Mouse (Mus musculus) forebrain, postnatal 0 days (tissue): ENCODE measurements at regions not wholly inside any gene's neighbourhood (a gene's known extent, or its start where the extent isn't known, plus 50 kb on each side); places are given as distances from the start of the nearest gene placed in this dataset.

Experiments used
- ATAC-seq: fragments of 200-750 bp; cut with Nextera tagmentation; 2 replicates; pipeline ENCODE4 v1.8.0; 2017; ENCODE audit warnings: mild to moderate bottlenecking, moderate library complexity
- DNase-seq: peaks from one replicate; pipeline ENCODE4 v3.0.0-alpha.2; 2015
- H3K27ac ChIP-seq: fragments of 300-500 bp; sonication (generic); 2 replicates; pipeline ENCODE4 v1.5.1; 2014; ENCODE audit warnings: low read depth, mild to moderate bottlenecking, antibody characterized with exemption, low read length, moderate library complexity, mixed read lengths
- H3K27me3 ChIP-seq: fragments of 300-500 bp; sonication (generic); 2 replicates; pipeline ENCODE4 v1.6.1; 2014; ENCODE audit warnings: mild to moderate bottlenecking, low read length, mixed read lengths; ENCODE audit not compliant: insufficient read depth
- H3K36me3 ChIP-seq: fragments of 300-500 bp; sonication (generic); 2 replicates; pipeline ENCODE4 v1.6.1; 2014; ENCODE audit warnings: mild to moderate bottlenecking, moderate library complexity; ENCODE audit not compliant: insufficient read depth
- H3K4me1 ChIP-seq: fragments of 300-500 bp; sonication (generic); 2 replicates; pipeline ENCODE4 v1.6.1; 2014; ENCODE audit warnings: antibody characterized with exemption; ENCODE audit not compliant: insufficient read depth
- H3K4me2 ChIP-seq: fragments of 300-500 bp; sonication (generic); 2 replicates; pipeline ENCODE4 v1.6.1; 2014; ENCODE audit warnings: low read depth, mild to moderate bottlenecking, moderate library complexity
- H3K4me3 ChIP-seq: fragments of 300-500 bp; sonication (generic); 2 replicates; pipeline ENCODE4 v1.5.1; 2014; ENCODE audit warnings: low read depth, low read length, mixed read lengths
- H3K9ac ChIP-seq: fragments of 300-500 bp; sonication (generic); 2 replicates; pipeline ENCODE4 v1.6.1; 2014; ENCODE audit warnings: mild to moderate bottlenecking
- H3K9me3 ChIP-seq: fragments of 300-500 bp; sonication (generic); 2 replicates; pipeline ENCODE4 v1.6.1; 2016; ENCODE audit warnings: low read length
- CTCF ChIP-seq: sonication (generic); IDR thresholded peaks from 2 replicates; pipeline ENCODE4 v1.5.1; 2016; ENCODE audit warnings: antibody characterized with exemption, control low read depth, low read depth
- WGBS: fragments of 180-500 bp; shearing (Covaris S2); extraction: QIAGEN DNeasy Blood & Tissue Kit; methylation state at CpG from one replicate; pipeline ENCODE4 v1.1.7; 2014; 5-methylcytosine and 5-hydroxymethylcytosine counted together

DNA sequence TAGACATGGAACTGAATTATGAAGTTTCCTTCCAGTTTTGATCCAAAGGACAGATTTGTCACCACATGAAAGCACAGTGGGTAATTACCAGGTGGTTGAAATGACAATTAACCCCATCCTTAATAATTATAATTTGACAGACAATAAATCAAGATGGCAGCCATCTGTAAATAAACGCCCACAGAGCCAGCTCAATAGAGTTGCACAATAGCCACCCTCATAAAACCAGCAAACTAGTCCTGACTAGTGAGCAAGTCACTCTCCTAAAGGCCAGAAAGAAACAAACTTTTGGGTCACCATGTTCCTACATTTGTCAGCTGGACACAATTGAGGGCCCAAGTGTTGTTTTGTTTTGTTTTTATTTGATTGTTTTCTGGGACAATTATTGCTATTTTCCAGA, 509.4 kb upstream of the Gm26657 start:
- no peak overlapping the region for H3K9ac ChIP-seq
- DNase-seq = no peak
- ATAC-seq = no peak
- H3K27ac ChIP-seq = no peak overlapping the region
- H3K36me3 ChIP-seq = no peaks in the 10 kb centered on the region
- no peaks in the 10 kb centered on the region for H3K27me3 ChIP-seq
- H3K4me3 ChIP-seq = no peak overlapping the region
- no peak overlapping the region for H3K4me2 ChIP-seq
- H3K4me1 ChIP-seq = no peaks in the 10 kb centered on the region
- 84% methylated on average over 1 of the region's 1 CpGs for WGBS
- TF ChIP-seq CTCF = no peak
- no peaks in the 10 kb centered on the region for H3K9me3 ChIP-seq

DNA sequence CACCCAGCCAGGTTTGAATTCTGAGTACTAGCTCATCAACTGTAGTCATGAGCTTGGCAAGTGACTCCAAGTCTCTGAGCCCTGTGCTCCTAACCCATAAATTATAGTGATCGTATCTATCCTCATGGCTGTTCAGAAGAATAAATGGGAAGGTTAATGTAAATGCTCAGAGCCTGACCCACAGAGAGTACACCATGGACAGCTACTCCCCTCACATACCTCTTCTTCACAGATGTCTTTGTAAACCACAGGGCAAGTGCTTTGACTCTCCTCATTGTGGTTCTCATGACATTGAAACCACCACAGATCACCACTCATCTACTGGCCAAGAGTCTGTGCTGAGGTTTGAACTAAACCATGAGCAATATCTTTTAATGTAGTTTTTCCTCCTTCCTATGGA, 513.4 kb upstream of the Gm26657 start:
- H3K4me3 ChIP-seq = no peak overlapping the region
- H3K36me3 ChIP-seq = no peaks in the 10 kb centered on the region
- no peak for DNase-seq
- H3K27ac ChIP-seq = no peak overlapping the region
- ATAC-seq = no peak
- H3K4me1 ChIP-seq = 0 out of 2 replicates have a peak, but pooled peaks cover 3% of the 10 kb centered on the region
- no peak for TF ChIP-seq CTCF
- WGBS = 97% methylated on average over 1 of the region's 1 CpGs
- H3K9me3 ChIP-seq = no peaks in the 10 kb centered on the region
- H3K4me2 ChIP-seq = no peak overlapping the region
- no peak overlapping the region for H3K9ac ChIP-seq
- H3K27me3 ChIP-seq = no peaks in the 10 kb centered on the region

DNA sequence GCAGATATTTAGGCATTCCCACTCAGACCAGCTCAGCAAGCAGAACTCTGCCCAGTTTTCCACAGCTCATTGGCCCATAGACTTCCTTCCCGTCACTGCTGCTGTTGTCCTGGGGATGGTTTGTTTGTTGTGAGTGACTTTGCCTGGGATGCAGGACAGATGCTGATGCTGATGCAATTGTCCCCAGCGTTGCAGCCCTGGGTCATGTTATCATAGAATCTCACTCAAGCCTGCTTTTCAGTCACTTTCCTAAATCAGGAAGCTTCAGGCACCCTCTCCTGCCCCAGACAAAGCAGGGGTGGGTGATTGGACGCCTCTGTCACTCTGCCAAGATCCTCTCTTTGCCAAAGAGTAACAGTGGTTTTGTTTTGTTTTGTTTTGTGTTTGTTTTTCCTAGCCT, 515.3 kb upstream of the Gm26657 start:
- Histone ChIP-seq H3K4me1 (0 out of 2 replicates have a peak, but pooled peaks cover 3% of the 10 kb centered on the region), H3K9ac (no peak overlapping the region), H3K4me3 (no peak overlapping the region), H3K9me3 (no peaks in the 10 kb centered on the region), H3K27me3 (no peaks in the 10 kb centered on the region), H3K27ac (no peak overlapping the region), H3K4me2 (no peak overlapping the region), H3K36me3 (no peaks in the 10 kb centered on the region)
- DNase-seq (no peak), ATAC-seq (no peak)
- no peak for TF ChIP-seq CTCF
- 41% methylated on average over 3 of the region's 3 CpGs for WGBS

DNA sequence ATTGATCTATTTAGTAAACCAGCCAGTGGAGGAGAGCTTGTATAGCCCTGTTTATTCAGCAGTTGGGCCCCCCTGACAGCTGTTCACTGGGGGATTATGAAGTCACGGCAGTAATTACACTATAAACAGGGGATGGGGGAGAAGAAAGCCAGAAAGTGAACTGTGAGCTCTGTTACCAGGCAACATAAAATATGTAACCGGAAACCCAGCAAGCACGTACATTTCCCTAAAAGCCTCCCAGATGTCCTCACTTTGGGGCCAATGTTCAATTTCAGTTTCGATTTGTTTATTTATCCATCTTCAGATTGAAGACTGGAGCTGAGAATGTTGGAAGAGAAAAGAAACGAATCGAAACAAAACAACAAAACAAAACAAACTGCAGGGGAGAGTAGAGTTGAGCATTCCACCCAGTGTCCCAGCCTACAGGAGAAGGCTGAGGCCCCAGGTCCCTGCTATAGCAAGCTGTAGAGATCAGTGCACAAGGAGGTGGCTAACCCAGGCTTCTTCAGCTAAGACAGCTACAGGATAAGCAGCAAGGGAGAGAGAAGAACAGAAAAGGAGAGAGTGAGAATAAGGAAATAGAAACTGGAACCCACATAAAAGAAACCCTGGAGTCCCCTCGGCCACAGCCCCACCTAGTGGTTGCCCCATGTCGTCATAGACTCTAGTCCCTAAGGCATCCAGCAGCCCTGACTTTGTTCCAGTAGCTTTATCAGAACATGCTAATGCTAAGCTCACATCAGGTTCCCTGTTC, 517.7 kb upstream of the Gm26657 start:
- DNase-seq = peak; percentile 35
- H3K4me2 ChIP-seq = no peak overlapping the region
- H3K27ac ChIP-seq = no peak overlapping the region
- H3K9me3 ChIP-seq = no peaks in the 10 kb centered on the region
- no peaks in the 10 kb centered on the region for H3K27me3 ChIP-seq
- WGBS = 41% methylated on average over 8 of the region's 8 CpGs
- H3K4me1 ChIP-seq = 0 out of 2 replicates have a peak, but pooled peaks cover 3% of the 10 kb centered on the region
- H3K9ac ChIP-seq = no peak overlapping the region
- H3K4me3 ChIP-seq = no peak overlapping the region
- TF ChIP-seq CTCF = peak; percentile 39
- peak; percentile 80 for ATAC-seq
- H3K36me3 ChIP-seq = no peaks in the 10 kb centered on the region

DNA sequence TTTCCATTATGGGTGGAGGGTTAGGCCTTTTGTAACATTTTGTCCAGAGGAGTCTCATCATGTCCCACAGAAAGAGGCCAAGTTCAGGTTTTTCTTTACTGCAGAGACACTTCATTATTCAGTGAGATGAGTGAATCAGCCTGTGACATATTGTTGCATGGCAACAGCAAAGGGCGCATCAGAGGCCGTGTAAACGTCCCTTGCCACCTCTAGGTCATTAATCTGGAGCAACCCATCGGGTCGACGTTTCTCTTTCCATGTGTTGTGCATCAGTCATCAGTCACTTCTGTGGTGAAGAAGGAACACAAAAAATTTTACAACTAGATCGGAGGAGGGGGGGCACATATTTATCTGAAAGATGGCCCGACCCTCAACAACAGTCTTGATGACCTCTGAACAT, 519.3 kb upstream of the Gm26657 start:
- Histone ChIP-seq H3K4me3 (no peak overlapping the region), H3K9ac (no peak overlapping the region), H3K4me1 (0 out of 2 replicates have a peak, but pooled peaks cover 3% of the 10 kb centered on the region), H3K27me3 (no peaks in the 10 kb centered on the region), H3K9me3 (no peaks in the 10 kb centered on the region), H3K4me2 (no peak overlapping the region), H3K36me3 (no peaks in the 10 kb centered on the region), H3K27ac (no peak overlapping the region)
- DNase-seq = no peak
- no peak for TF ChIP-seq CTCF
- WGBS = 76% methylated on average over 8 of the region's 8 CpGs
- ATAC-seq = peak; percentile 36; the same call in 1 of the 2 replicates

DNA sequence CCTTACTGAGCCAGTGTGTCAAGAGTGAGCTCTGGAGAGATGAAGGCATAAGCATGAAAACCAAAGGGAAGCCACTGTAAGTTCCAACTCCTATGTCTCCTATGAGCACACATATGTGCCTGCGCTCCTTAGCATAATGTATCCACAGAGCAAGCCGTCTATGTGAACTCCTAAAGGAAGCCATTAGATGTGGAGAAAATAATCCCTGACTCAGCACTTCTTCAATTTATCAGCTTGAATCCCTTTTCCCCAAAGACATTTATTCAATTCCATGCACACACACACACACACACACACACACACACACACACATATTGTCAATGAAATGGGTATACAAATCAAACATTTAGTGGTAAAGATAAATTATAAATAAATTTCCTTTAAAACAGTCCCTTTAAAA, 530.4 kb upstream of the Gm26657 start:
- Histone ChIP-seq H3K27ac (no peak overlapping the region), H3K4me2 (no peak overlapping the region), H3K9me3 (no peaks in the 10 kb centered on the region), H3K27me3 (no peaks in the 10 kb centered on the region), H3K36me3 (no peaks in the 10 kb centered on the region), H3K9ac (no peak overlapping the region), H3K4me1 (no peaks in the 10 kb centered on the region), H3K4me3 (no peak overlapping the region)
- TF ChIP-seq CTCF = no peak
- 97% methylated on average over 2 of the region's 2 CpGs for WGBS
- no peak for ATAC-seq
- DNase-seq = no peak

DNA sequence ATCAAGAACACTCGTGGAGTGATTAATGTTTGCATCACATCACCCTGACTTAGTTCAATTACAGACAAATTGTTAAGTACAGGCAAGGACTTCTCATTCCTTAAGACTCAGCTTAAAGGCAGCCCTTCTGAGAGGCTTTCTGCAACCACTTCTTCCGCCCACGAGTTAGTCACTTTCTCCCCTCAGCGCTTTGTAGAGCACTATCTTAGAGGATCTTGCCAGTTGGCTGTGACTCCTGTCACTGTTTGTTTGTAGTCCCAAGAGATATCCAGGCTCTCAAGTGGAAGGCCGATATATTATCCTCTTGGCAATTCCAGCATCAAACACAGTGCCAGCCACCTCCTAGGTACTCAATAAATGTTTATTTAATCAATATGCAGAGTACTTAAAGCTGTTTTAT, 532.1 kb upstream of the Gm26657 start:
- H3K27ac ChIP-seq = no peak overlapping the region
- H3K4me1 ChIP-seq = no peaks in the 10 kb centered on the region
- H3K36me3 ChIP-seq = no peaks in the 10 kb centered on the region
- H3K9ac ChIP-seq = no peak overlapping the region
- no peak for DNase-seq
- 0 out of 2 replicates have a peak, but pooled peaks cover 3% of the 10 kb centered on the region for H3K9me3 ChIP-seq
- no peak overlapping the region for H3K4me3 ChIP-seq
- no peak for ATAC-seq
- no peaks in the 10 kb centered on the region for H3K27me3 ChIP-seq
- TF ChIP-seq CTCF = no peak
- 70% methylated on average over 5 of the region's 5 CpGs for WGBS
- no peak overlapping the region for H3K4me2 ChIP-seq
